Mouse (Mus musculus): ENCODE results near the gene Mov10l1.

- TF ChIP-seq CTCF (IDR thresholded peaks at IDR 0.05; ENCODE audit: low read depth, low read length) (no peak), POLR2A (IDR thresholded peaks at IDR 0.05; ENCODE audit: borderline replicate concordance, low read depth, low read length) (no peak)
These were observed 102.1 kb downstream of the Mov10l1 start for GRCm38 (mm10) chr15:89084826-89085225.
